Mouse (Mus musculus) kidney, embryonic 15.5 days (tissue): ENCODE measurements around the gene Vps51. TPM values are rescaled to one million over a fixed set of nuclear protein-coding genes. Genes with fewer than 3 reads are reported as not detected.
"Not testable (repeated sequence)": the region's sequence is repeated elsewhere in the genome, so short reads cannot be mapped to it uniquely, and the experiment has no call there.

ENCODE experiments used
- ATAC-seq: fragments of 200-750 bp; cut with Nextera tagmentation; replicated peaks from 2 replicates; pipeline ENCODE4 v1.8.0; 2017; ENCODE audit warnings: moderate TSS enrichment; ENCODE audit not compliant: low FRiP score
- H3K27ac ChIP-seq: fragments of 300-500 bp; sonication (generic); 2 replicates; pipeline ENCODE4 v1.5.1; 2015; ENCODE audit warnings: mild to moderate bottlenecking, inconsistent platforms
- H3K27me3 ChIP-seq: fragments of 300-500 bp; sonication (generic); 2 replicates; pipeline ENCODE4 v1.6.1; 2015; ENCODE audit warnings: inconsistent platforms
- H3K36me3 ChIP-seq: fragments of 300-500 bp; sonication (generic); 2 replicates; pipeline ENCODE4 v1.6.1; 2015; ENCODE audit warnings: inconsistent platforms
- H3K4me1 ChIP-seq: fragments of 300-500 bp; sonication (generic); 2 replicates; pipeline ENCODE4 v1.6.1; 2015; ENCODE audit warnings: inconsistent platforms
- H3K4me2 ChIP-seq: fragments of 300-500 bp; sonication (generic); 2 replicates; pipeline ENCODE4 v1.6.1; 2015; ENCODE audit warnings: moderate library complexity, mild to moderate bottlenecking, inconsistent platforms
- H3K4me3 ChIP-seq: fragments of 300-500 bp; sonication (generic); replicated peaks from 2 replicates; pipeline ENCODE4 v1.5.1; 2015; ENCODE audit warnings: mild to moderate bottlenecking, inconsistent platforms
- H3K9ac ChIP-seq: fragments of 300-500 bp; sonication (generic); 2 replicates; pipeline ENCODE4 v1.6.1; 2015; ENCODE audit warnings: mild to moderate bottlenecking, inconsistent platforms
- H3K9me3 ChIP-seq: fragments of 300-500 bp; sonication (generic); replicated peaks from 2 replicates; pipeline ENCODE4 v1.6.1; 2016; ENCODE audit warnings: inconsistent platforms
- WGBS: fragments of 180-500 bp; shearing (Covaris S2); methylation state at CpG from one replicate; pipeline ENCODE4 v1.1.7; 2015; ENCODE audit warnings: mixed read lengths; 5-methylcytosine and 5-hydroxymethylcytosine counted together
- polyA plus RNA-seq: library from polyadenylated mRNA; unstranded; fragments of >200 nt; fragmentation: Nextera tagmentation; extraction: Ambion mirVana; gene quantifications from 2 replicates; pipeline ENCODE4 v1.2.1, GENCODE M21; 2015

Vps51 gene
- polyA plus RNA-seq, 1 experiment from 2014 or later, result 78.5 TPM

DNA sequence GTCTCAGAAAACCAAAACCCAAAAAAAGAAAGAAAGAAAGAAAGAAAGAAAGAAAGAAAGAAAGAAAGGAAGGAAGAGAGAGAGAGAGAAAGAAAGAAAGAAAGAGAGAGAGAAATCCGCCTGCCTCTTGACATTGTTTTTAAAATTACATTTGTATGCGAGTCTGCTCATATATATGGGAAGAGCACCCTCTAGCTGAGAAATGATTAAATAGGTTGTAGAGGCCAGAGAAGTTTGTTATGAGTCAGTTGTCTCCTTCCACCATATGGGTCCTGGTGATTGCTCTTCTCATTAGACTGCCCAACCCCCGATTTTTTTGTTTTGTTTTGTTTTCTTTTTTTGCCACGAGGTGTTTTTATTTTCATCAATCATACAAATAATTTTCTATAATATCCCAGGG is 32.9 kb downstream of the Vps51 start:
- H3K9me3 ChIP-seq, H3K27me3 ChIP-seq, ATAC-seq, H3K4me3 ChIP-seq, H3K27ac ChIP-seq, H3K9ac ChIP-seq, H3K4me2 ChIP-seq: not testable (repeated sequence)
- WGBS, result 63% methylated on average over 4 of the region's 4 CpGs
- Histone ChIP-seq H3K36me3 (peaks cover 11% of the 10 kb centered on the region), H3K4me1 (peaks cover 38% of the 10 kb centered on the region)

DNA sequence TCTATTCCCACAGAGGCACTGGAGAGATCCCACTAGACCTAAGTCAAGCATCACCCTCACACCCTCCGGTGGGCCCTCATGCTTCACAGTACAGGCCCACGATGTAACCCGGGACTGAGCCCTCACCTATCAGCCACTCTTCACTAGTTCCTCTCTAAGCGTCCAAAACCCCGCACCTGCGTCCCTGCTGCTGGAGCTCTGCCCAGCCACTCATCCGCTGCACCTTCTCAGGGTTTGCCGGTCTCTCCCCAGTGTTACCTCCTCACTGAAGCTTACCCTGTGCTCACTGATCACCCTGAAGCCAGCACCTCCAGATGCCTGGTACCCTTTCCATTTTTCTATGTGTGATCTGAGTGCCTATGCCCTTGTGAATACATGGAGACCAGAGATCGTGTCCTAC is 34.7 kb downstream of the Vps51 start:
- Histone ChIP-seq H3K36me3 (no peaks in the 10 kb centered on the region), H3K27ac (peak overlapping the region; percentile 56; the same call in 1 of the 2 replicates), H3K9me3 (no peaks in the 10 kb centered on the region), H3K27me3 (no peaks in the 10 kb centered on the region), H3K9ac (0 out of 2 replicates have a peak overlapping the region, but pooled peaks have one; percentile 10), H3K4me1 (peaks cover 22% of the 10 kb centered on the region), H3K4me2 (no peak overlapping the region), H3K4me3 (no peak overlapping the region)
- no peak for ATAC-seq
- 83% methylated on average over 9 of the region's 9 CpGs for WGBS

DNA sequence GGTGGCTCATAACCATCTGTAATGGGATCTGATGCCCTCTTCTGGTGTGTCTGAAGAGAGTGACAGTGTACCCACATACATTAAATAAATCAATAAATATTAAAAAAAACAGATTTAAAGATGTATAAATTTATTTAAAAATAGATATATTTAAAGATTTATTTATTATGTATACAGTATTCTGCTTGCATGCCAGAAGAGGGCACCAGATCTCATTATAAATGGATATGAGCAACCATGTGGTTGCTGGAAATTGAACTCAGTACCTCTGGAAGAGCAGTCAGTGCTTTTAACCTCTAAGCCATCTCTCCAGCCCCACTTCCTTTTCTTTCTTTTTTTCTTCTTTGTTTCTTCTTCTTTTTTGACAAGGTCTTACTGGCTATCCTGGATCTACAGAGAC is 37.0 kb downstream of the Vps51 start:
- no peaks in the 10 kb centered on the region for H3K36me3 ChIP-seq
- H3K4me1 ChIP-seq, result peaks cover 12% of the 10 kb centered on the region
- no peak overlapping the region for H3K9ac ChIP-seq
- ATAC-seq, result no peak
- no peaks in the 10 kb centered on the region for H3K9me3 ChIP-seq
- H3K27me3 ChIP-seq, result no peaks in the 10 kb centered on the region
- no peak overlapping the region for H3K27ac ChIP-seq
- no peak overlapping the region for H3K4me2 ChIP-seq
- H3K4me3 ChIP-seq, result no peak overlapping the region

DNA sequence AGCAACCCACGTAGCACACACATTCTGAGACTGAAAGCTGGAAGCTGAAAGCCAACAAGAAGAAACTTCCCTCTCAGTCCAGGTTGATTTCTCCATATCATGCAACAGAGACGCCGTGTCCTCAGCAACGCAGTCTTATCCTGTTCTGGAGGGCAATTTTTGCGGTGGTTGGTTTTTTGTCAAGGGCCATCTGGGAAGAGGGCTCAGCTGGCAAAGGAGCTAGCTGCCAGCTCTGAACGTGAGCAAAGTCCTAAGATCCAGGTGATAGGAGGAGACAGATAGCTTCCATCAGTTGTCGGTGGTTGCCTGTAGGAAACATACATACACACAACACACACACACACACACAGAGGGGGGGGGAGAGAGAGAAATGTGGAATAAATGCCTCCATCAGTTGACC is 38.7 kb downstream of the Vps51 start:
- Histone ChIP-seq H3K9ac (no peak overlapping the region), H3K4me2 (no peak overlapping the region), H3K27me3 (no peaks in the 10 kb centered on the region), H3K4me1 (peaks cover 11% of the 10 kb centered on the region), H3K4me3 (no peak overlapping the region), H3K27ac (no peak overlapping the region), H3K36me3 (no peaks in the 10 kb centered on the region), H3K9me3 (no peaks in the 10 kb centered on the region)
- 82% methylated on average over 7 of the region's 7 CpGs for WGBS
- no peak for ATAC-seq

DNA sequence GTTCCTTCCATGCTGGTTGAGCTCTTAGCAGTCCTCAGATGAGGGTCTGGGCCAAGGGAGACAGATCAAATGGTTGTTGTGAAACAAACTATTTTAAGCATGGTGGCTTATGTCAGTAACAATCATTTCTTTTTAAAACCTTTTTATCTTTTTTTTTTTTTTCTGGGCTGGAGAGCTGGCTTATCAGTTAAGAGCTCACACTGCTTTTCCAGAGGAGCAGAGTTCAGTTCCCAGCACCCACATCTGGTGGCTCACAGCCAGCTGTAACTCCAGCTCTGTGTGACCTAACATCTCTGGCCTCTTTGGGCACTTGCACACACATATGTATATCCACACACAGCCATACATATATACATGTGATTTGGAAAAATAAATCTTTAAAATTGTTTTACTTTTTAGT is 39.3 kb downstream of the Vps51 start:
- Histone ChIP-seq H3K9me3 (no peaks in the 10 kb centered on the region), H3K4me1 (peaks cover 11% of the 10 kb centered on the region)

DNA sequence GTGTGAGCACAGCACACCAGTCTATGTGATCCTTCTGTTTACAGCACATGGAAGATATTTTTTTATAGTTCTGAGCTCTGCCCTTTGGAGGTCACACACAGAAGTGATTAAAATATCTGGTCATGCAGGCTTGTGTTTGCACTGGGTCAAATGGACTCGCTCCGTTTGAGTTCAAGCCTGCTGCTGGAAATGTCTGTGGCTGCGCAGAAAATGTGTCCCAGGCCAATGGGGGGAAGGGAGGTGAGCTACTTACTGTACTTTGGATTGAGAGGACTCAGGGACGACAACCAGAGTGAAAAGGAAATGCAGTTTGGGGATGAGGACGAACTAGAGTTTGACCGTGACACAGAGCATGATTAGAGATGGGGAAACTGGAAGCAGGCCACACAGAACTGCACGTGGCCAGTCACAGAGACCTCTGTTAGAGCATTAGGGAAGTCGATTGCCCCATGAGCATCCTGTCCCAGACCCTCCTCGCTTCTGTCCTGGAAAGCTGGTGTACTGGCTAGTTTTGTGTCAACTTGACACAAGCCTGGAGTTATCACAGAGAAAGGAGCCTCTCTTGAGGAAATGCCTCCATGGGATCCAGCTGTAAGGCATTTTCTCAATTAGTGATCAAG is 41.0 kb downstream of the Vps51 start:
- ATAC-seq, result no peak
- no peaks in the 10 kb centered on the region for H3K36me3 ChIP-seq
- 70% methylated on average over 9 of the region's 9 CpGs for WGBS

More for the DNA sequence above, 39.3 kb downstream of the Vps51 start:
- no peak overlapping the region for H3K9ac ChIP-seq
- no peak for ATAC-seq
- H3K4me2 ChIP-seq, result no peak overlapping the region
- no peaks in the 10 kb centered on the region for H3K36me3 ChIP-seq
- no peak overlapping the region for H3K4me3 ChIP-seq
- H3K27ac ChIP-seq, result no peak overlapping the region
- H3K27me3 ChIP-seq, result no peaks in the 10 kb centered on the region

DNA sequence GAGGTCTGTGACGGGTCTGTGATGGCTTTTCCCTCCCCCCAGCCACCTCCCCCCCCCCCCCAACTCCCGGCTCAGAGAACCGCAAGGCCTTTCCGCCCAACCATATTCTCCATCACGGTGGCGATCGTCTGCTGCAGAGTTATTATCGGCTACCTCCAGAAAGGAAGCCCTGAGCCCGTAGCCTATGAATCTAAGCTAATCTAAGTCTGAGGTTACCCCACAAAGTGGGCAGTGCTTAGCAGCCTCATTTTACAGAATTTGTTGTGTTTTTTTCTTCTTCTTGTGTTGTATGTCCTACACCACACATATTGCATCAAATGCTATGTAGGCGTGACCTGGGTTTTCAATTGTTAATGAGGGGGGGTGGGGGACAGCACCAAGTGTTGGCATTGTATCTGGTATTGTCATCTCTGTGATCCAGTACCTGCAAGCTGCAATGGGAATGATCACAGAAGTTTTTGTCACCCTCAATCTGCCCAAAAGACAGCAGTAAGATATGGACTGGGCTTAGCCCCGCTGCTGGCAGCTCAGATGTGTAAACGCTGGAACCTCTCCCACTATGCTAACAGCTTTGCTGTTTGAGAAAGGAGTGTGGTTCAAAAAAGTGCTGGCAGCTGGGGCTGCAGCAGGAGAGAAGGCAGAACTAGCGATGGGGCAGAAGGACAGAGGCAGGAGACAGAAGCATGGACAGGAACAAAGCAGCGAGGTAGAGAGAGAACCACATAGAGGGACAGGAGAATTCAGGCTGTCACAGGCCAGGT is 46.3 kb downstream of the Vps51 start:
- H3K27ac ChIP-seq, result no peak overlapping the region
- H3K27me3 ChIP-seq, result no peaks in the 10 kb centered on the region
- no peaks in the 10 kb centered on the region for H3K4me1 ChIP-seq
- no peaks in the 10 kb centered on the region for H3K36me3 ChIP-seq
- H3K9me3 ChIP-seq, result no peaks in the 10 kb centered on the region
- no peak overlapping the region for H3K4me2 ChIP-seq
- H3K4me3 ChIP-seq, result no peak overlapping the region
- H3K9ac ChIP-seq, result no peak overlapping the region
- no peak for ATAC-seq
- 75% methylated on average over 14 of the region's 14 CpGs for WGBS

More for the DNA sequence above, 41.0 kb downstream of the Vps51 start:
- Histone ChIP-seq H3K4me2 (no peak overlapping the region), H3K9ac (no peak overlapping the region), H3K27ac (no peak overlapping the region), H3K4me1 (no peaks in the 10 kb centered on the region), H3K4me3 (no peak overlapping the region), H3K9me3 (no peaks in the 10 kb centered on the region), H3K27me3 (no peaks in the 10 kb centered on the region)

DNA sequence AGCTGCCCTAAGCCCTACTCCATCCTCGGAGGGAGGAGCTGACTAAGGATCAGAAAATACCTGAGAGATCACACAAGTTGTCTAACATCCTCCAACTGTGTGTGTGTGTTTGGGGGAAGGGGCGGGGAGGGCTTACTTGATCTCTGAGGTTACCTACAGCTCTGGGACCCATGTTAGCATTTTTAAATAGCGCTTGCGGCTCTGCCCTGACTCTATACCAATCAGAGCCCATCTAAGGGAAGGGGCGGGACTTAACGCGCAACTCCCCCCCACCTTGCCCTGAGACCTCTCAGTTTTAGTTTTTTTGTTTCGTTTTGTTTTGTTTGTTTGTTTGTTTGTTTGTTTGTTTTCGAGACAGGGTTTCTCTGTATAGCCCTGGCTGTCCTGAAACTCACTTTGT is 47.6 kb downstream of the Vps51 start:
- 84% methylated on average over 9 of the region's 9 CpGs for WGBS

DNA sequence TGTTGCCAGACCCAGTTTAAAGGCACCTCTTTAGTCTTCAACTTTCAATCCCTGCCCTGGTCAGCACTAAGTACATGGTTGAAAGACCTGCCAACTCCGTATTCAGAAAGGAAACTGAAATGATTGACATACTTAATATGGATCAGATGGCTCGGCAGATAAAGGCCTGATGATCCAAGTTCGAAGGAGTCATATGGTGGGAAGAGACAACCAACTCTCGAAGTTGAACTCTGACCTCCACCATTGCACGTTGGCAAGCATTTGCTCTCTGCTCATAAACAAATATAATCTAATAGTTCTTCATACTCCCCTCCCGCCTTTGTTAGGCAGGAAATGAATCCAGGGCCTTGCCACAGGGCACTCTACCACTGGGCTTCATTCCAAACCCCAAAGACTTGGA is 48.0 kb downstream of the Vps51 start:
- Histone ChIP-seq H3K4me2 (no peak overlapping the region), H3K9ac (no peak overlapping the region), H3K4me1 (no peaks in the 10 kb centered on the region), H3K36me3 (no peaks in the 10 kb centered on the region), H3K27ac (no peak overlapping the region), H3K9me3 (no peaks in the 10 kb centered on the region), H3K4me3 (no peak overlapping the region), H3K27me3 (no peaks in the 10 kb centered on the region)
- no peak for ATAC-seq
- WGBS, result 83% methylated on average over 6 of the region's 6 CpGs

More for the DNA sequence above, 47.6 kb downstream of the Vps51 start:
- no peaks in the 10 kb centered on the region for H3K4me1 ChIP-seq
- no peak for ATAC-seq
- H3K4me3 ChIP-seq, result no peak overlapping the region
- H3K27me3 ChIP-seq, result no peaks in the 10 kb centered on the region
- no peaks in the 10 kb centered on the region for H3K36me3 ChIP-seq
- H3K9me3 ChIP-seq, result no peaks in the 10 kb centered on the region
- no peak overlapping the region for H3K27ac ChIP-seq
- H3K4me2 ChIP-seq, result no peak overlapping the region
- H3K9ac ChIP-seq, result no peak overlapping the region

DNA sequence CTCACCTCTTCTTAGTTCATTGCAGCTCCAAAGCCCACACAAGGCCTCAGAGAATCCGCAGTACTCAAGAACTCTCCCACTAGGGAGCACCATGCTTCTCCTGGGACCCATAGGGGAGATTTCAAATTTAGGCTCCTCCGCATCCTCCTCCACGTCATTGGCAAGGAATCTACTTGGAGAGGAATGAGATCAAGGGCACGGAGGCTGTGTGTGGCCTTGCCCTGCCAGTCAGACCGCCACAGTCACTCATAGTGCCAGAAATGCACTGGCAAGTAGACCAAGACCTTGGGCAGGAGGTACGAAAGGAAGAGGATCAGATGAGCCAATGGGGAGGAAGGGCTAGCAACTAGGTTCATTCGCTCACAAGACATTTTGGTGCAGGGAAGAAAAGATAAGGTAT is 53.1 kb downstream of the Vps51 start:
- Histone ChIP-seq H3K27me3 (no peaks in the 10 kb centered on the region), H3K27ac (no peak overlapping the region), H3K4me3 (no peak overlapping the region), H3K4me2 (no peak overlapping the region), H3K4me1 (no peaks in the 10 kb centered on the region), H3K36me3 (no peaks in the 10 kb centered on the region), H3K9me3 (no peaks in the 10 kb centered on the region), H3K9ac (no peak overlapping the region)
- no peak for ATAC-seq
- WGBS, result 84% methylated on average over 7 of the region's 7 CpGs

DNA sequence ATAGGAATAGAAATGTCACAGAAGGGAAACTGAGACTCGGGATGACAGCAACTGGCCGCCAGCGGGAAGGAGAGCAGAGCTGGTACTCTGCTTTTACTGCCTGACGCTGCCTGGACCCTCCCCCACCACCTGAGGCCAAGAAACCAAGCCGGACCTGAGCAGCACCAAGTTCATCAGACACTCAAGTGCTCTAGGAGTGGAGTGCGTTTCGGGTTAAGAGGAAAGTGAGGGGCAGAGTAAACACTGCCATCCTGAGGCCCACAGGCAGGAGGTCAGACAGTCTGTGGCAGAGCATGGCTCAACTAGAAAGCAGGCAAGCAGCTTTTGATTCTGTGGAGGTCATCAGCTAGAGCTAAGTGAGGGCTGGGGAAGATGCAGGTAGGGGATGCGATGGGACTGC is 54.0 kb downstream of the Vps51 start:
- Histone ChIP-seq H3K9ac (no peak overlapping the region), H3K9me3 (no peaks in the 10 kb centered on the region), H3K4me2 (no peak overlapping the region), H3K4me1 (0 out of 2 replicates have a peak, but pooled peaks cover under 1% of the 10 kb centered on the region), H3K27ac (no peak overlapping the region), H3K27me3 (no peaks in the 10 kb centered on the region), H3K36me3 (no peaks in the 10 kb centered on the region), H3K4me3 (no peak overlapping the region)
- ATAC-seq, result no peak
- WGBS, result 44% methylated on average over 8 of the region's 8 CpGs

DNA sequence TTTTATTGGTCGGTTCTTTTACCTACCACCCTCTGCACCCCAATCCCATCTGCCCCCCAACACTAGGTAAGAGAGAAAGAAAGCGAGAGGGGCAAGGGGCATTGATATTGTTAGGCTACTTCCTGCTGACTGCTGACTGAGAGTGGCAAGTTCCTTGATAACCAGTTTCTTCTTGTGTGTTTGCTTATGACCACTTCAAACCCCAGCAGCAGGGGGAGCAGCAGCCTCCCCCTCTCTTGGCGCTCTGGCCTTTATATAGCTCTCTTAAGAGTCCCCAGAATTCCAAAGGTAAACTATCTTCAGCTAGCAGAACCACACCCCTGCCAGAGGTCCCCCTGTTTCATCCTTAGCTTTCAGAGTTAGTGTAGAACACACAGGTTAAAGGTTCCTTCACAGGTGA is 56.8 kb downstream of the Vps51 start:
- no peak overlapping the region for H3K9ac ChIP-seq
- no peaks in the 10 kb centered on the region for H3K9me3 ChIP-seq
- WGBS, result 70% methylated on average over 3 of the region's 3 CpGs
- no peak for ATAC-seq
- H3K36me3 ChIP-seq, result no peaks in the 10 kb centered on the region
- peaks cover 20% of the 10 kb centered on the region for H3K4me1 ChIP-seq
- no peak overlapping the region for H3K4me2 ChIP-seq
- no peak overlapping the region for H3K27ac ChIP-seq
- H3K4me3 ChIP-seq, result no peak overlapping the region
- no peaks in the 10 kb centered on the region for H3K27me3 ChIP-seq
